Mouse (Mus musculus) hindbrain, embryonic 10.5 days (tissue): Measurements from ENCODE around the gene Zkscan6. TPM values are rescaled to one million over a fixed set of nuclear protein-coding genes. Genes with fewer than 3 reads are reported as not detected.

Experiments used
- DNase-seq: peaks from one replicate; pipeline ENCODE4 v3.0.0-alpha.2; 2017; ENCODE audit warnings: low spot score
- H3K27ac ChIP-seq: fragments of 300-500 bp; sonication (generic); 2 replicates; pipeline ENCODE4 v1.5.1; 2016; ENCODE audit warnings: mild to moderate bottlenecking, moderate library complexity
- H3K27me3 ChIP-seq: fragments of 300-500 bp; sonication (generic); 2 replicates; pipeline ENCODE4 v1.6.1; 2016; ENCODE audit warnings: mild to moderate bottlenecking; ENCODE audit not compliant: poor library complexity, insufficient read depth, severe bottlenecking
- H3K36me3 ChIP-seq: fragments of 300-500 bp; sonication (generic); 2 replicates; pipeline ENCODE4 v1.6.1; 2016; ENCODE audit warnings: mild to moderate bottlenecking, moderate library complexity
- H3K4me1 ChIP-seq: fragments of 300-500 bp; sonication (generic); replicated peaks from 2 replicates; pipeline ENCODE4 v1.6.1; 2016; ENCODE audit warnings: mild to moderate bottlenecking
- H3K4me3 ChIP-seq: fragments of 300-500 bp; sonication (generic); 2 replicates; pipeline ENCODE4 v1.5.1; 2016; ENCODE audit warnings: mild to moderate bottlenecking, moderate library complexity
- H3K9me3 ChIP-seq: fragments of 300-500 bp; sonication (generic); 2 replicates; pipeline ENCODE4 v1.6.1; 2016; ENCODE audit warnings: mild to moderate bottlenecking, moderate library complexity
- WGBS: fragments of 180-500 bp; shearing (Covaris S2); methylation state at CpG from one replicate; pipeline ENCODE4 v1.1.7; 2016; 5-methylcytosine and 5-hydroxymethylcytosine counted together
- polyA plus RNA-seq: library from polyadenylated mRNA; unstranded; fragments of >200 nt; fragmentation: Nextera tagmentation; extraction: Ambion mirVana; gene quantifications from 2 replicates; pipeline ENCODE4 v1.2.1, GENCODE M21; 2016

Zkscan6 gene
- polyA plus RNA-seq, 1 experiment from 2014 or later, result 13.6 TPM

DNA sequence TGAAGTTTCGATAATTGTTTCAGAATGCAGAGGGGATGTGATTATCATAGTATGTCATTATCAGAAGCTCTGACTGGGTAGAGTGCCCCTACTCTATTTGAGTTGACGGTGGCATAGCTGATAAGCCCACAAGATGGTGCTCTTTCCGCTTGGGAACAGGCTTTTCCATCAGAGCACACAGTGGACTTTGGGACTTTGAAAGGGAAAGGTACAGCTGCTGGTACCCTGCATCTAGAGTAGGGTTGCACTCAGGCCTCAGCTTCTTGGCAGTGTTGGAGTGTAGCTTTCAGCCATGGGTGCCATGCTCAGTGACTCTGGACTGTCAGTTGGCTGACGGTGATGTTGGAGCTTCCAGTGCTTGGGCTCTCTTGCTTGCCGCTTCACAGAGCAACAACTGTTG, 13.3 kb downstream of the Zkscan6 start:
- WGBS, result 69% methylated on average over 5 of the region's 5 CpGs

DNA sequence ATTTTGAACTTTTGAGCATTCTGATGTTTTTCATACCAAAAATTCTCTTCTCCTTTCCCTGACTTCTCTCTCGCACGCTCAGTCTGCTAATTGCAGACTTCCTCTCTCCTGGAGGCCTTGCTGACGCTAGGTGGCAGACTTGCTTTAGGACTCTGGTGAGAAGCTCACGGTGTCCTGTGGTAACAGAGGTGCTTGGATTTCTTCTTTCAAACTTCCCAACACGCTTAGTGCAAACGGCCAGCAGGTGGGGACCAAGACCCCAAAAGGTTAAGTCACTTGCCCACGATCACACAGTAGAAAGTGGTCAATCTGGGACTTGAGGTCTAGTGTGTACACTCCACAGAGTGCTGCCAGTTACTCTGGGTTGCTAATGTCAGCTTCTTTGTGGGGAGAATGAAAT, 13.9 kb downstream of the Zkscan6 start:
- DNase-seq, result peak; percentile 69
- no peak overlapping the region for H3K4me3 ChIP-seq
- H3K27me3 ChIP-seq, result no peaks in the 10 kb centered on the region
- no peaks in the 10 kb centered on the region for H3K9me3 ChIP-seq
- WGBS, result 14% methylated on average over 7 of the region's 7 CpGs
- H3K4me1 ChIP-seq, result peaks cover 6% of the 10 kb centered on the region
- no peak overlapping the region for H3K27ac ChIP-seq
- peaks cover 62% of the 10 kb centered on the region for H3K36me3 ChIP-seq

More for the DNA sequence above, 13.3 kb downstream of the Zkscan6 start:
- no peaks in the 10 kb centered on the region for H3K9me3 ChIP-seq
- peaks cover 9% of the 10 kb centered on the region for H3K4me1 ChIP-seq
- H3K4me3 ChIP-seq, result no peak overlapping the region
- DNase-seq, result no peak
- H3K36me3 ChIP-seq, result peaks cover 68% of the 10 kb centered on the region
- no peak overlapping the region for H3K27ac ChIP-seq
- H3K27me3 ChIP-seq, result no peaks in the 10 kb centered on the region

- Histone ChIP-seq H3K9me3 (no peaks in the 10 kb centered on the region), H3K36me3 (peaks cover 67% of the 10 kb centered on the region), H3K4me1 (no peaks in the 10 kb centered on the region), H3K27ac (no peak overlapping the region), H3K4me3 (no peak overlapping the region), H3K27me3 (no peaks in the 10 kb centered on the region)
- no peak for DNase-seq
- 92% methylated on average over 3 of the region's 3 CpGs for WGBS
Observed at GRCm38 (mm10) chr11:65824556-65824955, 17.6 kb downstream of the Zkscan6 start.

GRCm38 (mm10) chr11:65838999-65839398, 32.0 kb downstream of the Zkscan6 start:
- H3K27me3 ChIP-seq, result no peaks in the 10 kb centered on the region
- H3K27ac ChIP-seq, result no peak overlapping the region
- no peaks in the 10 kb centered on the region for H3K36me3 ChIP-seq
- H3K9me3 ChIP-seq, result no peaks in the 10 kb centered on the region
- 78% methylated on average over 8 of the region's 8 CpGs for WGBS
- no peak for DNase-seq
- H3K4me1 ChIP-seq, result no peaks in the 10 kb centered on the region
- H3K4me3 ChIP-seq, result no peak overlapping the region

DNA sequence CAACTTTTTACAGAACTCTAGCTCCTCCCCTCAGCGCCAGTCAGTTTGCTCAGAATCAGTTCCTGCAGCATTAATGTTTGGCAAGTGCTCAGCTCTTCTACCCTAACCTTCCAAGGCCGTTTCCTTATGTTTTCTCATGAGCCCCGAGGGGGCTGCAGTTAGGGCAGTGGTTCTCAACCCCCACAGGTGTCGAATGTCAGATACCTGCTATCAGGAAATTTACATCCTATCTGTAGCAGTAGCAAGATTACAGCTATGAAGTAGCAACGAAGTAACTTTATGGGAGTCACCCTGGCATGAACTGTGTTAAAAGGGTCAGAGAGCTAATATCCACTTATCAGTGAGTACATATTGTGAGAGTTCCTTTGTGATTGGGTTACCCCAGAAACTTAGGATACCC, 39.5 kb downstream of the Zkscan6 start:
- DNase-seq, result no peak

DNA sequence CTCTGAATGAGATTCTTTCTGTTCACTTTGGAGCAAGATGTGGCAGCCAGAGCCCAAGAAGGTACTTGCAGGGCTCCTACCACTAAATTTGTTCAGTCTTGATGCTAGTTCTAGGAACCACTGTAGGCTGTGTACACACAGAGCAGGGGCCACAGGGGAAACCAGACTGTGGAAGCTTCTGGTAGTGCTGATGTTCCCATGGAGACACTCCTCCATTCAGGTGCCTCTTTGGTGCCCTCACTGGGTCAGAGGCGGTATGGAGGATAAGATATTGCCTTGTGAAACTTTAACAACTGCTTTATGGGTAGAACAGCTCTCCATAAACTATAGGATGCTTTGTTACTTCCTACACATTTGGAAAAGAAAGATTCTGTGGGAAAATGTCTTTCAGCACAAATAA, 45.1 kb downstream of the Zkscan6 start:
- DNase-seq, result peak; percentile 21
- no peak overlapping the region for H3K27ac ChIP-seq

More for the DNA sequence above, 39.5 kb downstream of the Zkscan6 start:
- WGBS, result 80% methylated on average over 5 of the region's 5 CpGs
- Histone ChIP-seq H3K36me3 (no peaks in the 10 kb centered on the region), H3K4me3 (no peak overlapping the region), H3K4me1 (no peaks in the 10 kb centered on the region), H3K27me3 (no peaks in the 10 kb centered on the region), H3K9me3 (no peaks in the 10 kb centered on the region), H3K27ac (no peak overlapping the region)

GRCm38 (mm10) chr11:65861476-65861875, 54.5 kb downstream of the Zkscan6 start:
- H3K27ac ChIP-seq, result no peak overlapping the region
- no peaks in the 10 kb centered on the region for H3K36me3 ChIP-seq
- no peaks in the 10 kb centered on the region for H3K4me1 ChIP-seq
- no peaks in the 10 kb centered on the region for H3K9me3 ChIP-seq
- no peaks in the 10 kb centered on the region for H3K27me3 ChIP-seq
- 70% methylated on average over 4 of the region's 4 CpGs for WGBS
- no peak overlapping the region for H3K4me3 ChIP-seq
- DNase-seq, result no peak

More for the DNA sequence above, 45.1 kb downstream of the Zkscan6 start:
- Histone ChIP-seq H3K4me1 (peaks cover 4% of the 10 kb centered on the region; the same call in 1 of the 2 replicates), H3K36me3 (no peaks in the 10 kb centered on the region), H3K4me3 (no peak overlapping the region), H3K9me3 (no peaks in the 10 kb centered on the region), H3K27me3 (no peaks in the 10 kb centered on the region)
- WGBS, result 20% methylated on average over 1 of the region's 1 CpGs

DNA sequence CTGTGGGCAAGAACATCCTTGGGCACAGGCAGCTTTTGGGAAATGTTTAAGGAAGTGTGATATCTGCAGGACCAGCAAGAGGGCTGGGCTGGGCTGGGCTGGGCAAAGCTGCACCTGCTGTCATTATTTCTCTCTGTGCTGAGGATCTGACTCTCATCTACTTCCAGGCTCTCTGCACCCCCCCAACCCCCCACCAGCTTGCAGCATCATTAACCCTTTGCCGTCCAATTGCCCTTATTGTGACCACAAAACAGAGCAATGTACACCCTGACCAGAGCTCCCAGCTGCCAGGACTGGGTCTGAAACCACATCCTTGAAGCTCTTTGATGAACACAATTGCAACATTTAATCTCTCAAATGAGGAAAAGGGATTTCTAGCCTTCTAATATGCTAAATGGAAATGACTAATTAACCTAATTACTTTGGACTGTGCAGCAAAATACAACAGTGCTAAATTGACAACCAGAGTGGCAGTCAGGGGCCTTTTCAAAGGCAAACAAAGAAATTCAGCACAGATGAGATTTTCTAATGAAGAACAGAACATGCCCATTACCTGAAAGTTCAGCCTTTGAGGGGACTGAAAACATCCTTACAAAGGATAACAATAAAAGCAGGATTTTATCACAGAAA, 70.3 kb downstream of the Zkscan6 start:
- Histone ChIP-seq H3K36me3 (no peaks in the 10 kb centered on the region), H3K4me1 (no peaks in the 10 kb centered on the region), H3K27ac (no peak overlapping the region), H3K4me3 (no peak overlapping the region), H3K27me3 (no peaks in the 10 kb centered on the region), H3K9me3 (no peaks in the 10 kb centered on the region)
- DNase-seq, result no peak
- WGBS, result 75% methylated on average over 1 of the region's 1 CpGs

Other genes with a start within 250 kb of the Zkscan6 start
- gene Map2k4, start 18.9 kb upstream of the Zkscan6 start, polyA plus RNA-seq, result 57.5 and 62.8 TPM in 2 replicates